Mouse (Mus musculus) right cerebral cortex, adult 2 months (tissue): ENCODE data around the gene Zbtb48.
A peak's percentile ranks its signal among the peaks of the same experiment; 100 is the strongest.

ENCODE experiments used
- DNase-seq, 2 experiments: peaks; one replicate each; pipeline ENCODE4 v3.0.0; 2021 to 2022; ENCODE audit warnings: low spot score in 2 of 2

The Zbtb48 gene

GRCm38 (mm10) chr4:151972221-151972967, 55.1 kb downstream of the Zbtb48 start:
- DNase-seq = peak in 1 of 2 experiments; percentile 54
